Mouse (Mus musculus) embryonic facial prominence, embryonic 14.5 days (tissue): Measurements from ENCODE around the gene Ctsc. TPM values are rescaled to one million over a fixed set of nuclear protein-coding genes. Genes with fewer than 3 reads are reported as not detected.

ENCODE experiments used
- ATAC-seq: fragments of 200-750 bp; cut with Nextera tagmentation; 2 replicates; pipeline ENCODE4 v1.8.0; 2017; ENCODE audit warnings: low read depth, moderate number of reproducible peaks, moderate TSS enrichment
- DNase-seq: peaks from one replicate; pipeline ENCODE4 v3.0.0-alpha.2; 2015; ENCODE audit warnings: low spot score
- H3K27ac ChIP-seq: fragments of 300-500 bp; sonication (generic); replicated peaks from 2 replicates; pipeline ENCODE4 v1.5.1; 2014; ENCODE audit warnings: low read depth, mild to moderate bottlenecking, low read length, moderate library complexity
- H3K27me3 ChIP-seq: fragments of 300-500 bp; sonication (generic); replicated peaks from 2 replicates; pipeline ENCODE4 v1.6.1; 2014; ENCODE audit warnings: low read length; ENCODE audit not compliant: control insufficient read depth, insufficient read depth
- H3K36me3 ChIP-seq: fragments of 300-500 bp; sonication (generic); 2 replicates; pipeline ENCODE4 v1.6.1; 2014; ENCODE audit warnings: low read length, mixed read lengths; ENCODE audit not compliant: control insufficient read depth, insufficient read depth
- H3K4me1 ChIP-seq: fragments of 300-500 bp; sonication (generic); 2 replicates; pipeline ENCODE4 v1.6.1; 2014; ENCODE audit warnings: antibody characterized with exemption, low read length; ENCODE audit not compliant: control insufficient read depth, insufficient read depth
- H3K4me2 ChIP-seq: fragments of 300-500 bp; sonication (generic); 2 replicates; pipeline ENCODE4 v1.6.1; 2014; ENCODE audit warnings: low read depth, mild to moderate bottlenecking, low read length, moderate library complexity, mixed read lengths
- H3K4me3 ChIP-seq: fragments of 300-500 bp; sonication (generic); 2 replicates; pipeline ENCODE4 v1.5.1; 2014; ENCODE audit warnings: low read depth, mild to moderate bottlenecking, low read length
- H3K9ac ChIP-seq: fragments of 300-500 bp; sonication (generic); 2 replicates; pipeline ENCODE4 v1.6.1; 2014; ENCODE audit warnings: low read depth, mild to moderate bottlenecking, low read length, moderate library complexity, mixed read lengths
- H3K9me3 ChIP-seq: fragments of 300-500 bp; sonication (generic); 2 replicates; pipeline ENCODE4 v1.6.1; 2016; ENCODE audit warnings: low read length; ENCODE audit not compliant: control insufficient read depth
- WGBS: fragments of 180-500 bp; shearing (Covaris S2); extraction: QIAGEN DNeasy Blood & Tissue Kit; methylation state at CpG from one replicate; pipeline ENCODE4 v1.1.7; 2014; 5-methylcytosine and 5-hydroxymethylcytosine counted together
- polyA plus RNA-seq: library from polyadenylated mRNA; unstranded; fragments of >200 nt; fragmentation: Nextera tagmentation; extraction: Ambion mirVana; gene quantifications from 2 replicates; pipeline ENCODE4 v1.2.1, GENCODE M21; 2014

The Ctsc gene
- polyA plus RNA-seq, 1 experiment from 2014 or later, result 60.0 TPM

DNA sequence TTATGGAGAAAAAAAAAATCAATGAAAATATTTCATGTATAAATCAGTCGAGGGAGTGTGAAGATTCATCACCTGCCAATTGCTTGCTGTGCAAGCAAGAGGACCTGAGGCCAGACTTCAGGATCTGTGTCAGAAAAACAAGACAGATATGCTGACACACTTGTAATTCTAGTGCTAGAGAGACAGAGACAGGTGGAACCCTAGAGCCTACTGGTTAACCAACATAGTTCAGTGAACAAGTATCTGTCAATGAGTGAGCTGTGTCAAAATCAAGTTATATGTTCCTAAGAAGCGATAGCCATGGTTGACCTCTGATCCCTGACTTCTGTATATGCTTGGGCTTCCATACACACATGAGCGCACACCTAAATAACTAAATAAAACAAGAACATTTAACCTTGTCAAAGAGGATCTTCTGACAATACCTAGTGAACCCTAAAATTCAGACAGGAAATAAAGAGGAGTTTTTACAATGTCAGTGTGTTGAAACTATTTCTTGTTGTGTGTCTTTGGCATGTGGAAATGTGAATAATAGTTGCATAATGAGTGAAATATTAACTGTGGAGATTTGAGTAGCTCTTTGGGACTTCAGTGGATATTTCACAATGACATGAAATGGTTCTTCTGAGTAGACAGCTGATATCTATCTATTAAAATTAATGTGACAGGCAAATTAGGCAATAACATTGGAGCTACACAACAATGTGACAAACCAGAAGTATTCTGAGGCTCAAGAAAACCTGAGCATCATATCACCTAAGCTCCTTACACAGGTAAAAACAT, 32.7 kb downstream of the Ctsc start:
- H3K36me3 ChIP-seq, result no peaks in the 10 kb centered on the region
- no peak overlapping the region for H3K4me2 ChIP-seq
- WGBS, result 84% methylated on average over 3 of the region's 3 CpGs
- DNase-seq (no peak), ATAC-seq (no peak)
- no peak overlapping the region for H3K4me3 ChIP-seq
- H3K27ac ChIP-seq, result no peak overlapping the region
- H3K4me1 ChIP-seq, result no peaks in the 10 kb centered on the region
- no peaks in the 10 kb centered on the region for H3K9me3 ChIP-seq
- H3K27me3 ChIP-seq, result no peaks in the 10 kb centered on the region
- H3K9ac ChIP-seq, result no peak overlapping the region

GRCm38 (mm10) chr7:88316408-88316807, 38.5 kb downstream of the Ctsc start:
- 67% methylated on average over 3 of the region's 3 CpGs for WGBS

GRCm38 (mm10) chr7:88318474-88318873, 40.6 kb downstream of the Ctsc start:
- 47% methylated on average over 1 of the region's 1 CpGs for WGBS
- no peak overlapping the region for H3K4me3 ChIP-seq
- no peak overlapping the region for H3K27ac ChIP-seq
- no peak overlapping the region for H3K9ac ChIP-seq
- no peaks in the 10 kb centered on the region for H3K9me3 ChIP-seq
- DNase-seq (no peak), ATAC-seq (no peak)
- no peak overlapping the region for H3K4me2 ChIP-seq
- H3K36me3 ChIP-seq, result no peaks in the 10 kb centered on the region
- peaks cover 3% of the 10 kb centered on the region; the same call in 1 of the 2 replicates for H3K4me1 ChIP-seq
- H3K27me3 ChIP-seq, result no peaks in the 10 kb centered on the region

More at GRCm38 (mm10) chr7:88316408-88316807, 38.5 kb downstream of the Ctsc start:
- no peaks in the 10 kb centered on the region for H3K36me3 ChIP-seq
- H3K27ac ChIP-seq, result no peak overlapping the region
- no peaks in the 10 kb centered on the region for H3K27me3 ChIP-seq
- peaks cover 3% of the 10 kb centered on the region; the same call in 1 of the 2 replicates for H3K4me1 ChIP-seq
- DNase-seq (no peak), ATAC-seq (no peak)
- no peak overlapping the region for H3K4me3 ChIP-seq
- no peak overlapping the region for H3K9ac ChIP-seq
- no peaks in the 10 kb centered on the region for H3K9me3 ChIP-seq
- no peak overlapping the region for H3K4me2 ChIP-seq

GRCm38 (mm10) chr7:88318904-88319303, 41.0 kb downstream of the Ctsc start:
- WGBS, result 86% methylated on average over 2 of the region's 2 CpGs
- H3K27ac ChIP-seq, result no peak overlapping the region
- H3K4me1 ChIP-seq, result peaks cover 3% of the 10 kb centered on the region; the same call in 1 of the 2 replicates
- ATAC-seq (no peak), DNase-seq (no peak)
- no peak overlapping the region for H3K9ac ChIP-seq
- H3K4me3 ChIP-seq, result no peak overlapping the region
- no peak overlapping the region for H3K4me2 ChIP-seq
- H3K27me3 ChIP-seq, result no peaks in the 10 kb centered on the region
- H3K9me3 ChIP-seq, result no peaks in the 10 kb centered on the region
- H3K36me3 ChIP-seq, result no peaks in the 10 kb centered on the region

DNA sequence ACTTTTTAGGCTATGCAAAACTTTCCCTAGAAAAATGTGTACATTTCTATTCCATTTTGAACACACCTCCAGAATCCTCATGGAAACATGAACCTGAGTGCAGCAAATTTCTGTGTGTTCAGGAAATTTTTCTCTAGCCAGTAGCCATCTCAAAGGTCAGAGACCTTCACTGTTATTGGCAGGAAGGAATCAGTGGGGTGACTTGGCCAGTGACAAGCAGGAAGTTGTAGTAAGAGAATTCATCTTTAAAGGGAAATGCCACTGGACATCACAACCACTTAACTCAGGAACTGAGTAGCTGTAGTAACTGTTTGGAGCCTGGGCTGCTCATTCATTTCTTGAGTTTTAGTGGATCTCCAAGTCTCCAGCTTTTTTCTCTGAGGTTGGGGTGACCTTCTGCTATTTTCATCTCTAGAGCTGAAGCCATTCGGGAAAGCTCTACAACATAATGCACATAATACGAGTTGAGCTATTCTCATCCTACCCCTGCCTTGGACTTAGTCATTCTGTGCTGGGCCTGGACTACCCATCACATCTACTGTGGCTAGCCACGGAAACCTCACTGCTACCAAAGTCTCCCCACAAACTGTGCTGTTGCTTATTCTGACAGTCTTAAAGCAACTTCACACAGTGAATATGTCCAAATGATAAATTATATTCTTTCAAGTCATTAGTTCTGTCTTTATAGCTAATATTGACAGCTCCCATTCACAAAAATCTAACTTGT, 41.7 kb downstream of the Ctsc start:
- Histone ChIP-seq H3K9ac (no peak overlapping the region), H3K4me1 (peaks cover 3% of the 10 kb centered on the region; the same call in 1 of the 2 replicates), H3K27me3 (no peaks in the 10 kb centered on the region), H3K4me3 (no peak overlapping the region), H3K27ac (no peak overlapping the region), H3K4me2 (no peak overlapping the region), H3K9me3 (no peaks in the 10 kb centered on the region), H3K36me3 (no peaks in the 10 kb centered on the region)
- 79% methylated on average over 3 of the region's 3 CpGs for WGBS
- no peak for DNase-seq
- ATAC-seq, result no peak

GRCm38 (mm10) chr7:88320628-88321336, 42.9 kb downstream of the Ctsc start:
- DNase-seq (peak; percentile 89), ATAC-seq (peak; percentile 90)
- Histone ChIP-seq H3K4me3 (no peak overlapping the region), H3K4me2 (peak overlapping the region; percentile 5; the same call in 1 of the 2 replicates), H3K27me3 (no peaks in the 10 kb centered on the region), H3K36me3 (no peaks in the 10 kb centered on the region), H3K9me3 (no peaks in the 10 kb centered on the region), H3K9ac (no peak overlapping the region), H3K27ac (peak overlapping the region; percentile 45), H3K4me1 (peaks cover 3% of the 10 kb centered on the region; the same call in 1 of the 2 replicates)
- 39% methylated on average over 12 of the region's 12 CpGs for WGBS

- H3K4me3 ChIP-seq, result no peak overlapping the region
- WGBS, result 69% methylated on average over 2 of the region's 2 CpGs
- no peak for DNase-seq
Observed at GRCm38 (mm10) chr7:88322431-88322830, 44.5 kb downstream of the Ctsc start.

GRCm38 (mm10) chr7:88327495-88327894, 49.6 kb downstream of the Ctsc start:
- Histone ChIP-seq H3K4me3 (no peak overlapping the region), H3K9me3 (no peaks in the 10 kb centered on the region), H3K9ac (no peak overlapping the region), H3K4me1 (no peaks in the 10 kb centered on the region), H3K27ac (no peak overlapping the region), H3K4me2 (no peak overlapping the region), H3K27me3 (no peaks in the 10 kb centered on the region), H3K36me3 (no peaks in the 10 kb centered on the region)
- ATAC-seq, result no peak
- DNase-seq, result no peak

More at GRCm38 (mm10) chr7:88322431-88322830, 44.5 kb downstream of the Ctsc start:
- H3K36me3 ChIP-seq, result no peaks in the 10 kb centered on the region
- no peak for ATAC-seq
- no peak overlapping the region for H3K27ac ChIP-seq
- peaks cover 3% of the 10 kb centered on the region; the same call in 1 of the 2 replicates for H3K4me1 ChIP-seq
- no peak overlapping the region for H3K9ac ChIP-seq
- no peaks in the 10 kb centered on the region for H3K9me3 ChIP-seq
- H3K27me3 ChIP-seq, result no peaks in the 10 kb centered on the region
- H3K4me2 ChIP-seq, result no peak overlapping the region
